Mouse (Mus musculus): ENCODE data around the gene Pik3c2b. TPM values are rescaled to one million over a fixed set of nuclear protein-coding genes. Genes with fewer than 3 reads are reported as not detected.

Pik3c2b gene
- polyA plus RNA-seq, 1 experiment from 2014 or later, result 18.0 TPM

DNA sequence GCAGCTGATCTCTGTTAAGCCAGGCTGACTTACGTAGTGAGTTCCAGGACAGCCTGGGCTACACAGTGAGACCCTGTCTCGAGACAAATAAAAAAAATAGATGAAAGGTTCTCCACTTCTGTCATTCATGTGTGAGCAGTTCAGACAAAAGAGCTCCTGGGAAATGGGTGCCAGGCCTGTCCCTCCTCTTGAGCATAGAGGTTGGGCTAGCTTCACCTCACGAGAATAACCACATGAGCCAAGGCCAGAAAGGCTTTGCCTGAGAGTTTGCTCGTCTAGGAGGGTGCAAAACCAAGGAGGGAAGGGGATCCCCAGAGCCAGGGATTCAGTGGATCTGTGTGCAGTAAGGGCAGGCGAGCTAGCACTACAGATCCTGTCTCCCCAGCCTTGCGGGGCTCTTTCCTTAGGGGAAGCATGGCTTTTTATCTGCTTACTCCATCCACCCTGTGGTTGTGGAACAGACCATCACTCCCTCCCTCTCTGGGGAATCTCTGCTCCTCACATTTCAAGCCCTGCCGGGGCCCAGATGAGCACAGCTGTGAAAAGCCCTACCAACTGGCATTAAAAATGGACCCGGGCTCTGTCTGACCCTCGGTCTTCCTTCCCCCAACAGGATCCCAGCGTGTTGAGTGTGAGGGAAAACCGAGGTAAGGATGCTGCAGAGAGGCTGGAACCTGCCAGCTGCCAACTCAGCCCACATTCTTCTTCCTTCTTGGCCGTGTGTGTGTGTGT, 32.3 kb downstream of the Pik3c2b start:
- Histone ChIP-seq H3K27me3 (replicated peaks) (no peaks in the 10 kb centered on the region), H3K36me3 (peaks cover 59% of the 10 kb centered on the region), H3K9ac (no peak overlapping the region), H3K4me1 (peaks cover 44% of the 10 kb centered on the region), H3K4me2 (replicated peaks) (no peak overlapping the region), H3K9me3 (no peaks in the 10 kb centered on the region), H3K27ac (peak overlapping the region; percentile 47), H3K4me3 (no peak overlapping the region)
- ATAC-seq (ENCODE audit: low FRiP score, low read depth), result no peak
- 62% methylated on average over 11 of the region's 12 CpGs for WGBS

DNA sequence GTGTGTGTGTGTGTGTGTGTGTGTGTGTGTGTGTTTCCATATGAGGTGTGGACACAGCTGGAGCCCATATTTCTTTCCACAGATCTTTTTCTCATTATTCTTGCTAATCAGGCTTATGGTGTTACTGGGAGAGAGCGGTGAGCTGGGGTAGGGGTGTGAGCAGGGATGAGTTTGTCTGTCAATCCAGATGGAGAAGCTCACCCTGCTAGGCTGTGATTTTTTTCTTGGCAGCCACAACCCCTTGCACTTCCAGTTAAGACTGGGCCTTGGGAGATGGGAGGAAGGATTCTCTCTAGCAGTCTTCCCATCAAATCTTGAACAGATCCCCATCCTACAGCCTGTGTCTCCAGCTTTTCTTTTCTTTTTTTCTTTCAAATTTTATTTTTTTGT, 32.9 kb downstream of the Pik3c2b start:
- H3K9me3 ChIP-seq, result no peaks in the 10 kb centered on the region
- WGBS, result 50% methylated on average over 1 of the region's 1 CpGs
- H3K27me3 ChIP-seq (replicated peaks), result no peaks in the 10 kb centered on the region
- H3K4me2 ChIP-seq (replicated peaks), result no peak overlapping the region
- no peak for ATAC-seq (ENCODE audit: low FRiP score, low read depth)
- H3K27ac ChIP-seq, result peak overlapping the region; percentile 47; the same call in 1 of the 2 replicates
- no peak overlapping the region for H3K4me3 ChIP-seq
- H3K36me3 ChIP-seq, result peaks cover 63% of the 10 kb centered on the region
- no peak overlapping the region for H3K9ac ChIP-seq
- H3K4me1 ChIP-seq, result peaks cover 44% of the 10 kb centered on the region

DNA sequence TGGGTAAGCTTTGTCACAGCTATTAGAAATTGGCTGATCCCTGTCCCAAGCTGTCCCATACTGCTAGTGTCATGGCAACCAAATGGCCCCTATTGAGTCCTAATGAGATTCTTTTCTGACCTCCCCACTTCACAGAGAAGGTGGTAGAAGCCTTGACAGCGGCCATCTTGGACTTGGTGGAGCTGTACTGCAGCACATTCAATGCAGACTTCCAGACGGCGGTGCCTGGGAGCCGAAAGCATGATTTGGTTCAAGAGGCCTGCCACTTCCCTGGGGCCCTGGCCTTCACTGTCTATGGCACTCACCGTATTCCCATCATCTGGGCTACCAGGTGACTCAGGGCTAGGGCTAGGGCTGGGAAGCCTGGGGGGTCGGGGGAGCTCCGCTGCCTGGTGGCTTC, 34.0 kb downstream of the Pik3c2b start:
- peak overlapping the region; percentile 75 for H3K27ac ChIP-seq
- no peaks in the 10 kb centered on the region for H3K9me3 ChIP-seq
- no peak overlapping the region for H3K4me3 ChIP-seq
- peaks cover 3% of the 10 kb centered on the region; the same call in 1 of the 2 replicates for H3K27me3 ChIP-seq (replicated peaks)
- peaks cover 68% of the 10 kb centered on the region for H3K36me3 ChIP-seq
- 44% methylated on average over 7 of the region's 7 CpGs for WGBS
- ATAC-seq (ENCODE audit: low FRiP score, low read depth), result peak; percentile 57
- peak overlapping the region; percentile 40; the same call in 1 of the 2 replicates for H3K4me2 ChIP-seq (replicated peaks)
- H3K4me1 ChIP-seq, result peaks cover 44% of the 10 kb centered on the region
- no peak overlapping the region for H3K9ac ChIP-seq

DNA sequence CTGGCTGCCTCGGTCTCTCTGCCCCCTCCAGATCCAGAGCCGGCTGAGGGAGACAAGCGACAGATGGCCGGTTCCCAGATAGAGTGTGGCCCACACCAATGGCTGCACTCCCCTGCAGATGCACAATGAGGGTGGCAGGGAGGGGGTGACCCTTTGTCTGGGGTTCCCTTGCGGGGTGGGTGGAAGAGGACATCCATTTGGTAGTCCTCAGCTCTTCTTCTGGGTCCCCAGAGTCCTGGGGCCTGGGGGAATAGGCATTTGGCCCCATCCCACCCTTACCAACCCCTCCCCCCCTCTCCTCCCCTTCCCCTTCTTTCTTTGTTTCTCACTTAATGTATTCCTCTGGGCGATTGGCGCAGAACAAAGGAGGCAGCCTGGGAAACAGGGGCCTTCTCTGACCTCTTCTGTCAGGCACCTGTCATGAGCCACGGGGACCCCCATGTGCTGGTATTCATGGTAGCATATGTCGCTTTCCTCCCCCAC, 34.7 kb downstream of the Pik3c2b start:
- Histone ChIP-seq H3K9ac (0 out of 2 replicates have a peak overlapping the region, but pooled peaks have one; percentile 13), H3K4me2 (replicated peaks) (peak overlapping the region; percentile 40; the same call in 1 of the 2 replicates), H3K4me3 (no peak overlapping the region), H3K27ac (peak overlapping the region; percentile 75), H3K27me3 (replicated peaks) (peaks cover 3% of the 10 kb centered on the region; the same call in 1 of the 2 replicates), H3K36me3 (peaks cover 70% of the 10 kb centered on the region), H3K4me1 (peaks cover 44% of the 10 kb centered on the region), H3K9me3 (no peaks in the 10 kb centered on the region)
- ATAC-seq (ENCODE audit: low FRiP score, low read depth), result peak; percentile 85
- 9% methylated on average over 9 of the region's 9 CpGs for WGBS

DNA sequence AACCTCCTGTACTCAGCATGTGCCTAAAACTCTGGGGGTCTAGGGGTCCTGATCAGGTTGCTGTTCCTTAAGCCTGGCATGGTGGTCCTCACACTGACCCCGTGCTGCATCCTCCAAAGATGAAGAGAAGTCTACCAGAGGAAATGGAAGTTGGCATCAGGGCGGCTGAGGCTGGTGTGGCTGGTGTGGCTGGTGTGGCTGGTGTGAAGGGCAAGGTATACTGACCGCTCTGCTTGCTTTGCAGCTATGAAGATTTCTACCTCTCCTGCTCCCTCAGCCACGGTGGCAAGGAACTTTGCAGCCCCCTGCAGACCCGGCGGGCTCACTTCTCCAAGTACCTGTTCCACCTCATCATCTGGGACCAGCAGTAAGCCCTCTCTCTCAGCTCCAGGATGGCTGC, 35.2 kb downstream of the Pik3c2b start:
- Histone ChIP-seq H3K4me3 (no peak overlapping the region), H3K27ac (0 out of 2 replicates have a peak overlapping the region, but pooled peaks have one; percentile 0), H3K9me3 (no peaks in the 10 kb centered on the region), H3K27me3 (replicated peaks) (peaks cover 3% of the 10 kb centered on the region; the same call in 1 of the 2 replicates), H3K36me3 (peaks cover 70% of the 10 kb centered on the region), H3K4me1 (peaks cover 44% of the 10 kb centered on the region), H3K4me2 (replicated peaks) (no peak overlapping the region; the same call in 1 of the 2 replicates), H3K9ac (no peak overlapping the region)
- 51% methylated on average over 6 of the region's 6 CpGs for WGBS
- no peak for ATAC-seq (ENCODE audit: low FRiP score, low read depth)

DNA sequence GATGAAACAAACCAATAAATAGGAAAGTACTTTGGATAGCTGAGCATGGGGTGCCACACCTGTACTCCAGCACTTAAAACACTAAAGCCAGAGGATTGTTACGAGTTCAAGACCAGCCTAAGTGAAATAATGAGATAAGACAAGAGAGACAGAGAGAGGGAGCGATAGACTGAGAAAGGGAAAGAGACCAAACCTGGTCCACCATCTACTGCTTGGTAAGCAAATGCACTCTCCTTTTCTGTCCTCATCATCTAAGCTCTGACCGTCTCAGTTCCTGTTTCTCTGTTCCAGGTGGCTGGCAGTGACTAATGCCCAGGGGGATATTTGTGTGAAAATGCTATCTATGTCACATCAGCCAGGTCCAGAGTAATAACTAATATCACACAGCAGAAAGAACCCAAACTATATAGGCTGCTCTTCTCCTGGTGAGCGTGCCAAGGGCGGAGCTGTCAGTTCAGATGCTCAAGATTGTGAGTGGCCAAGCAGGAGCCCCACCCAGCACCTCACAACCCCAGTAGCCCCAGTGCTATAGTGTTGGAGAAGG, 37.6 kb downstream of the Pik3c2b start:
- no peak overlapping the region for H3K27ac ChIP-seq
- H3K9me3 ChIP-seq, result no peaks in the 10 kb centered on the region
- 93% methylated on average over 5 of the region's 5 CpGs for WGBS
- no peak overlapping the region for H3K4me2 ChIP-seq (replicated peaks)
- peaks cover 61% of the 10 kb centered on the region for H3K36me3 ChIP-seq
- no peak overlapping the region for H3K4me3 ChIP-seq
- no peak for ATAC-seq (ENCODE audit: low FRiP score, low read depth)
- no peak overlapping the region for H3K9ac ChIP-seq
- H3K27me3 ChIP-seq (replicated peaks), result peaks cover 3% of the 10 kb centered on the region; the same call in 1 of the 2 replicates
- H3K4me1 ChIP-seq, result peaks cover 33% of the 10 kb centered on the region

DNA sequence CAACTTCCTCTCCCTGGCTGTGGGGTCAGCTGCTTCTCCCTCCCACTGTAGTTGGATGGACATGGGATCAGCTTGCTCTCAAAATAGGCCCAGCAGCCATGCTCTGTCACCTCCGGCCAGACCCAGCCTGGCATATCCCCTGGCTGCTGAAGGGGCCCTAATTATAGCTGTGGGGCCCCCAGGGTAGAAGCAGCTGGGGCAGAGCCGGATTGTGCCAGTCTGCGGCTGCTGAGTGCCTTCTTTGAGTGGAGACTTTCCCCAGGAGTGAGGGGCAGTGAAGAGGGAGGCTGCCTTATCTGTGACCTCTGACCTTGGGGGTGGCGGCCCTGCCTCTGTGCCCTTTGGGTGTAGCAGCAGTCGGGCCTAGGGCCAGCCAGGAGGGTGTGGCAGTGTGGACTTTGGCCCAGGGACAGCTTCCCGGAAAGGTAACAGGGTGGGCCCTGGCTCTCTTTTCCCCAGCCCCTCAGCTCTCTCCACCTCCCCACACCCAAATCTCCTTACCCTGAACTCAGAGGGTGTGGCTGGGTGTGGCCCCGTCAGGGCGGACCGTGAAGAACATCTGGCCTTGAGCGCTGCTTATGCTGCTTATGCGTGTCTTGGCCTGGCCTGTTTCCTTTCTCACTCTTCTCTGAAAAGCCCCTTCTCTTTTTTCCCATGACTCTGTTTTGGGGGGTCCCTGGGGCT, 38.6 kb downstream of the Pik3c2b start:
- H3K4me1 ChIP-seq, result peaks cover 31% of the 10 kb centered on the region
- no peaks in the 10 kb centered on the region for H3K9me3 ChIP-seq
- peaks cover 3% of the 10 kb centered on the region; the same call in 1 of the 2 replicates for H3K27me3 ChIP-seq (replicated peaks)
- no peak overlapping the region for H3K4me2 ChIP-seq (replicated peaks)
- 78% methylated on average over 11 of the region's 11 CpGs for WGBS
- ATAC-seq (ENCODE audit: low FRiP score, low read depth), result no peak
- H3K9ac ChIP-seq, result no peak overlapping the region
- H3K36me3 ChIP-seq, result peaks cover 61% of the 10 kb centered on the region
- H3K4me3 ChIP-seq, result no peak overlapping the region
- no peak overlapping the region; the same call in 1 of the 2 replicates for H3K27ac ChIP-seq

DNA sequence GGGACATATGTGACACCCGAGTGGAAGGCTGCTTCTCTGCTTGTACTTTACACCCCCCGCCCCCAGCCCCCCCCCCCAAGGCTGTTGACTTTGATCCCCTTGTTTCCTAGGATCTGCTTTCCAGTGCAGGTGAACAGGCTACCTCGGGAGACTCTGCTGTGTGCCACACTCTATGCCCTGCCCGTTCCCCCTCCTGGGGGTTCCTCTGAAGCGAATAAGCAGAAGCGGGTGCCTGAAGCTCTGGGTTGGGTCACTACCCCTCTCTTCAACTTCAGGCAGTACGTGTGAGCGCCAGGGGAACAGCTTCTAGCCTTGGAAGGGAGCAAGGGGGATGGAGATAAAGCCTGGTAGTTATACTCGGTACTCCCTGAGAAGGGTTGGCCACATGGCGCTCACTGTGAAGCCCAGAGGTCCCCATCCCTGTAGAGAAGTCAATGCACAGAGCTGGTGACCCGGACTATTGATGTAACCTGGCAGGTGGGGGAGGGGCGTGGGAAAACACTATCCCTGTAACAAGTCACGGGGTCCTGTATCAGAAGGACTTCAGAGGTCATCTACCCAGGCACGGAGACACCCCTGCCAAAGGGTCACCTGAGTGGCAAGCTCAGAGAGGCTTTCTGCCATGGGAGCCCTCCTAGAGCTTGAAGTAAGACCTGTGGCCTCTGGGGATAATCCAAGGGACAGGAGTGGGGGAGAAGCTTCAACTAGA, 39.4 kb downstream of the Pik3c2b start:
- H3K27me3 ChIP-seq (replicated peaks), result peaks cover 3% of the 10 kb centered on the region; the same call in 1 of the 2 replicates
- peaks cover 66% of the 10 kb centered on the region for H3K36me3 ChIP-seq
- H3K4me2 ChIP-seq (replicated peaks), result no peak overlapping the region
- no peak overlapping the region for H3K4me3 ChIP-seq
- no peak overlapping the region for H3K27ac ChIP-seq
- no peaks in the 10 kb centered on the region for H3K9me3 ChIP-seq
- no peak for ATAC-seq (ENCODE audit: low FRiP score, low read depth)
- H3K9ac ChIP-seq, result no peak overlapping the region
- H3K4me1 ChIP-seq, result peaks cover 25% of the 10 kb centered on the region
- 79% methylated on average over 14 of the region's 14 CpGs for WGBS

DNA sequence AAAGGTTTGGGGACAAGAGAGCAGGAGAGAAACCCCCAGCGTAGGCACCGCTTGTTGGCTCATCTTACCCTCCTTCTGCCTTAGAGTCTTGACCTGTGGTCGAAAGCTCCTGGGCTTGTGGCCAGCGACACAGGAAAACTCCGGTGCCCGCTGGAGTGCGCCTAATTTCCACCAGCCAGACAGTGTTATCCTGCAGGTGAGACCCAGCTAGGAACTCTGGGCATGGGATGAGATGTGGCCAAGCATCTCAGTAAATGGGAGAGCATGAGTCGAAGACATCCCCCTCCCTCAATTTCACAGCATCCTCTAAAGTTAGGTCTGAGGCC, 39.9 kb downstream of the Pik3c2b start:
- H3K9ac ChIP-seq, result no peak overlapping the region
- no peak overlapping the region for H3K4me2 ChIP-seq (replicated peaks)
- 96% methylated on average over 8 of the region's 8 CpGs for WGBS
- no peak for ATAC-seq (ENCODE audit: low FRiP score, low read depth)
- H3K27ac ChIP-seq, result no peak overlapping the region
- H3K4me1 ChIP-seq, result peaks cover 20% of the 10 kb centered on the region
- H3K27me3 ChIP-seq (replicated peaks), result peaks cover 3% of the 10 kb centered on the region; the same call in 1 of the 2 replicates
- no peaks in the 10 kb centered on the region for H3K9me3 ChIP-seq
- H3K4me3 ChIP-seq, result no peak overlapping the region
- peaks cover 71% of the 10 kb centered on the region for H3K36me3 ChIP-seq

DNA sequence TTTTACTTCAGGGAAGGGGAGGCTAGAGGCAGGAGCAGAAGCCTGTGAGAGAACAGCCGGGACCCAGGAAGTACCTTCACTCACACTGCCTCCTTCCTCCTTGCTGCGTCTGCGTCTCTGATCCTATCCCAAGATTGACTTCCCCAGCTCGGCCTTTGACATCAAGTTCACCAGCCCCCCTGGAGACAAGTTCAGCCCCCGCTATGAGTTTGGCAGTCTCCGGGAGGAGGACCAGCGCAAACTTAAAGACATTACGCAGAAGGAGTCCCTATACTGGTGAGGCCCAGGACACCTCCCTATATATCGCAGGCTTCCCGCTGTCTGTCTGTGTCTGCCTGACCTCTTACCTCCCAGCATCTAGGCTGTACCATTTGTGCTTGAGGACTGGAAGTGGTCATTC, 41.3 kb downstream of the Pik3c2b start:
- 0 out of 2 replicates have a peak overlapping the region, but pooled peaks have one; percentile 17 for H3K9ac ChIP-seq

DNA sequence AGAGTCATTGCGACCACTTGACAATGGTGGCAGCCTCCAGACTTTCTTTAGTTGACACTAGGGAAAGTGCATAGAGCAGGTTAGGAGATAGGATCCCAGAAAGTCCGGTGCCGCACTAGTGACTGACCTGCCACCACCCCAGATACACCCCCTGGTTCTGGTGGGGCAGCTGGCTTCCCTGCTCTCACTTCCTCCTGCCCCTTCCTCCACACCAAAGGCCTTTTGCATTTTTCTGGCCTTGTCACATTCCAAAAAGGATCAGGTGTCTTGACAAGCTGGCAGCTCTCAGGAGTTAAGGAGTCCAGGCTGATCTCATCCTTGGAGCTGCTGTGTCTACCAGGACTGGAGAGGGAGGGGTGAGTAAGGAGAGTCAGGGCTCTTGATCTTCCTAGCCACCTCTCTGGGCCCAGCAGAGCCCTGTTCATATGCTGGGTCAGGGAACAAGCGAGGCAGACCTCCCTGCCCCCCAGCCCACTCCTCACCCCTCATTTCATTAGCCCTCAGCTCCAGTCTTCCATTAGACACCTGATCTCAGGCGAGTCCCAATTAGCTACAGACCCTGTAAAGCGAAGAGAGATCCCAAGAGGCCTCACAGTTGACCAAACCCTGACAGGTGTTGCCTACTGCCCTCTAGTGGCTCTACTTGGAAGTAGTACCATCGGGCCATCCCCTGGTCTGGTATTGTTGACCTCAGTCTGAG, 41.9 kb downstream of the Pik3c2b start:
- 45% methylated on average over 7 of the region's 7 CpGs for WGBS

More for the DNA sequence above, 41.3 kb downstream of the Pik3c2b start:
- Histone ChIP-seq H3K4me3 (no peak overlapping the region), H3K27ac (peak overlapping the region; percentile 15; the same call in 1 of the 2 replicates), H3K27me3 (replicated peaks) (peaks cover 3% of the 10 kb centered on the region; the same call in 1 of the 2 replicates), H3K9me3 (no peaks in the 10 kb centered on the region), H3K4me2 (replicated peaks) (no peak overlapping the region), H3K4me1 (peaks cover 11% of the 10 kb centered on the region), H3K36me3 (peaks cover 76% of the 10 kb centered on the region)
- 83% methylated on average over 10 of the region's 10 CpGs for WGBS
- ATAC-seq (ENCODE audit: low FRiP score, low read depth), result no peak

More for the DNA sequence above, 41.9 kb downstream of the Pik3c2b start:
- peak; percentile 62; the same call in 1 of the 2 replicates for ATAC-seq (ENCODE audit: low FRiP score, low read depth)
- Histone ChIP-seq H3K27me3 (replicated peaks) (peaks cover 3% of the 10 kb centered on the region; the same call in 1 of the 2 replicates), H3K4me2 (replicated peaks) (no peak overlapping the region), H3K27ac (peak overlapping the region; percentile 15; the same call in 1 of the 2 replicates), H3K9me3 (no peaks in the 10 kb centered on the region), H3K36me3 (peaks cover 76% of the 10 kb centered on the region), H3K4me3 (no peak overlapping the region), H3K9ac (0 out of 2 replicates have a peak overlapping the region, but pooled peaks have one; percentile 17), H3K4me1 (peaks cover 11% of the 10 kb centered on the region)
